Mouse (Mus musculus) liver, adult 2 months (tissue): ENCODE data around the gene Tbx20. TPM values are rescaled to one million over a fixed set of nuclear protein-coding genes. Genes with fewer than 3 reads are reported as not detected.

Experiments used
- DNase-seq: peaks from one replicate; pipeline ENCODE4 v3.0.0-alpha.2; 2011; ENCODE audit warnings: low read depth, low spot score; ENCODE audit errors: extremely low read depth
- H3K27ac ChIP-seq: fragments of 200-500 bp; replicated peaks from 2 replicates; pipeline ENCODE4 v1.5.1; 2012; ENCODE audit warnings: low read depth, mild to moderate bottlenecking, control low read depth, inconsistent platforms, low read length; ENCODE audit not compliant: insufficient read depth
- H3K27me3 ChIP-seq: fragments of 200-500 bp; 2 replicates; pipeline ENCODE4 v1.6.1; 2012; ENCODE audit warnings: mild to moderate bottlenecking, moderate library complexity, low read length, inconsistent platforms; ENCODE audit not compliant: control insufficient read depth, insufficient read depth
- H3K36me3 ChIP-seq: fragments of 200-500 bp; 2 replicates; pipeline ENCODE4 v1.6.1; 2012; ENCODE audit warnings: low read length, inconsistent platforms; ENCODE audit not compliant: control insufficient read depth, insufficient read depth
- H3K4me1 ChIP-seq: fragments of 200-500 bp; 2 replicates; pipeline ENCODE4 v1.6.1; 2011; ENCODE audit warnings: low read length; ENCODE audit not compliant: control insufficient read depth, insufficient read depth
- H3K4me3 ChIP-seq: fragments of 200-500 bp; 2 replicates; pipeline ENCODE4 v1.5.1; 2011; ENCODE audit warnings: low read depth, mild to moderate bottlenecking, control low read depth, low read length, moderate library complexity; ENCODE audit not compliant: insufficient read depth
- H3K79me2 ChIP-seq: fragments of 200-500 bp; 2 replicates; pipeline ENCODE4 v1.6.1; 2012; ENCODE audit warnings: inconsistent platforms, mild to moderate bottlenecking, low read length, moderate library complexity; ENCODE audit not compliant: control insufficient read depth, insufficient read depth
- H3K9ac ChIP-seq: fragments of 200-500 bp; 2 replicates; pipeline ENCODE4 v1.6.1; 2012; ENCODE audit warnings: low read depth, mild to moderate bottlenecking, control low read depth, inconsistent platforms, low read length
- CTCF ChIP-seq: fragments of 200-500 bp; IDR thresholded peaks from 2 replicates; pipeline ENCODE4 v1.5.1; 2011; ENCODE audit warnings: low read depth, low read length, control low read depth
- POLR2A ChIP-seq: fragments of 200-500 bp; IDR thresholded peaks from 2 replicates; pipeline ENCODE4 v1.6.1; 2011; ENCODE audit warnings: low read length, control low read depth; ENCODE audit not compliant: insufficient read depth; ENCODE audit errors: extremely low read depth
- WGBS: fragments of 180-500 bp; shearing (Covaris S2); methylation state at CpG from one replicate; pipeline ENCODE4 v1.1.7; 2018; 5-methylcytosine and 5-hydroxymethylcytosine counted together
- polyA plus RNA-seq: library from polyadenylated mRNA; depleted of rRNA; stranded (reverse); fragments of >200 nt; gene quantifications from 2 replicates; pipeline ENCODE4 v1.2.3, GENCODE M21; 2012
- total RNA-seq: library from RNA; depleted of rRNA; stranded (reverse); fragments of >200 nt; gene quantifications from 2 replicates; pipeline ENCODE4 v1.2.3, GENCODE M21; 2014

Gene Tbx20
- total and polyA plus RNA-seq, 2 experiments = 0.67 to 2.2 TPM

GRCm38 (mm10) chr9:24777176-24777895 lies 3.2 kb upstream of the Tbx20 start:
- Histone ChIP-seq H3K4me1 (peaks cover 5% of the 10 kb centered on the region; the same call in 1 of the 2 replicates), H3K27me3 (peaks cover 26% of the 10 kb centered on the region), H3K79me2 (no peaks in the 10 kb centered on the region), H3K4me3 (peak overlapping the region; percentile 25; the same call in 1 of the 2 replicates), H3K36me3 (no peaks in the 10 kb centered on the region), H3K27ac (no peak overlapping the region), H3K9ac (peak overlapping the region; percentile 11; the same call in 1 of the 2 replicates)
- 3% methylated on average over 37 of the region's 37 CpGs for WGBS
- DNase-seq = no peak
- TF ChIP-seq CTCF = no peak
- TF ChIP-seq POLR2A = no peak

GRCm38 (mm10) chr9:24776487-24776886 lies 2.4 kb upstream of the Tbx20 start:
- H3K9ac ChIP-seq = no peak overlapping the region
- no peaks in the 10 kb centered on the region for H3K36me3 ChIP-seq
- H3K79me2 ChIP-seq = no peaks in the 10 kb centered on the region
- H3K4me3 ChIP-seq = no peak overlapping the region
- no peak overlapping the region for H3K27ac ChIP-seq
- WGBS = 10% methylated on average over 9 of the region's 9 CpGs
- DNase-seq = no peak
- peaks cover 5% of the 10 kb centered on the region; the same call in 1 of the 2 replicates for H3K4me1 ChIP-seq
- peaks cover 26% of the 10 kb centered on the region for H3K27me3 ChIP-seq
- TF ChIP-seq CTCF (no peak), POLR2A (no peak)

GRCm38 (mm10) chr9:24775567-24775966 lies 1.5 kb upstream of the Tbx20 start:
- TF ChIP-seq CTCF = no peak
- no peak for TF ChIP-seq POLR2A
- no peak overlapping the region for H3K27ac ChIP-seq
- H3K79me2 ChIP-seq = no peaks in the 10 kb centered on the region
- H3K4me3 ChIP-seq = no peak overlapping the region
- H3K4me1 ChIP-seq = peaks cover 3% of the 10 kb centered on the region; the same call in 1 of the 2 replicates
- H3K27me3 ChIP-seq = peaks cover 23% of the 10 kb centered on the region
- no peak for DNase-seq
- no peak overlapping the region for H3K9ac ChIP-seq
- H3K36me3 ChIP-seq = no peaks in the 10 kb centered on the region
- 13% methylated on average over 1 of the region's 1 CpGs for WGBS

GRCm38 (mm10) chr9:24775001-24775400 lies 898 bp upstream of the Tbx20 start:
- peaks cover 25% of the 10 kb centered on the region for H3K27me3 ChIP-seq
- no peaks in the 10 kb centered on the region for H3K36me3 ChIP-seq
- WGBS = 2% methylated on average over 9 of the region's 9 CpGs
- H3K4me3 ChIP-seq = no peak overlapping the region
- no peak for TF ChIP-seq CTCF
- TF ChIP-seq POLR2A = no peak
- no peak overlapping the region for H3K9ac ChIP-seq
- DNase-seq = no peak
- peaks cover 3% of the 10 kb centered on the region; the same call in 1 of the 2 replicates for H3K4me1 ChIP-seq
- peak overlapping the region; percentile 63 for H3K27ac ChIP-seq
- no peaks in the 10 kb centered on the region for H3K79me2 ChIP-seq

- Histone ChIP-seq H3K36me3 (no peaks in the 10 kb centered on the region), H3K4me3 (peak overlapping the region; percentile 60), H3K4me1 (peaks cover 3% of the 10 kb centered on the region; the same call in 1 of the 2 replicates), H3K27ac (peak overlapping the region; percentile 58), H3K79me2 (no peaks in the 10 kb centered on the region), H3K9ac (peak overlapping the region; percentile 73), H3K27me3 (peaks cover 25% of the 10 kb centered on the region)
- TF ChIP-seq POLR2A = no peak
- no peak for TF ChIP-seq CTCF
- DNase-seq = no peak
- 3% methylated on average over 19 of the region's 19 CpGs for WGBS
These were observed 434 bp downstream of the Tbx20 start for GRCm38 (mm10) chr9:24773669-24774068.

GRCm38 (mm10) chr9:24773171-24773570 lies 932 bp downstream of the Tbx20 start:
- Histone ChIP-seq H3K4me3 (peak overlapping the region; percentile 60; the same call in 1 of the 2 replicates), H3K27ac (no peak overlapping the region), H3K9ac (no peak overlapping the region; the same call in 1 of the 2 replicates), H3K27me3 (peaks cover 25% of the 10 kb centered on the region), H3K79me2 (no peaks in the 10 kb centered on the region), H3K36me3 (no peaks in the 10 kb centered on the region), H3K4me1 (peaks cover 3% of the 10 kb centered on the region; the same call in 1 of the 2 replicates)
- no peak for DNase-seq
- 6% methylated on average over 9 of the region's 9 CpGs for WGBS
- TF ChIP-seq POLR2A = no peak
- TF ChIP-seq CTCF = no peak
